Mouse (Mus musculus) liver, embryonic 16.5 days (tissue): ENCODE results near the gene Mrpl51. TPM values are rescaled to one million over a fixed set of nuclear protein-coding genes. Genes with fewer than 3 reads are reported as not detected.

Experiments used
- ATAC-seq: fragments of 200-750 bp; cut with Nextera tagmentation; 2 replicates; pipeline ENCODE4 v1.8.0; 2017; ENCODE audit warnings: low read depth, mild to moderate bottlenecking, moderate number of reproducible peaks, moderate library complexity
- H3K27ac ChIP-seq: fragments of 300-500 bp; sonication (generic); 2 replicates; pipeline ENCODE4 v1.5.1; 2014; ENCODE audit warnings: mild to moderate bottlenecking, low read length
- H3K27me3 ChIP-seq: fragments of 300-500 bp; sonication (generic); 2 replicates; pipeline ENCODE4 v1.6.1; 2014; ENCODE audit warnings: low read depth, low read length, mixed read lengths; ENCODE audit not compliant: control insufficient read depth, insufficient read depth
- H3K36me3 ChIP-seq: fragments of 300-500 bp; sonication (generic); 2 replicates; pipeline ENCODE4 v1.6.1; 2014; ENCODE audit warnings: mild to moderate bottlenecking; ENCODE audit not compliant: control insufficient read depth, insufficient read depth
- H3K4me1 ChIP-seq: fragments of 300-500 bp; sonication (generic); 2 replicates; pipeline ENCODE4 v1.6.1; 2014; ENCODE audit warnings: low read depth, low read length, mixed read lengths; ENCODE audit not compliant: control insufficient read depth
- H3K4me2 ChIP-seq: fragments of 300-500 bp; sonication (generic); 2 replicates; pipeline ENCODE4 v1.6.1; 2014; ENCODE audit warnings: low read depth, low read length, mixed read lengths
- H3K4me3 ChIP-seq: fragments of 300-500 bp; sonication (generic); 2 replicates; pipeline ENCODE4 v1.5.1; 2014; ENCODE audit warnings: low read depth, mild to moderate bottlenecking, low read length
- H3K9ac ChIP-seq: fragments of 300-500 bp; sonication (generic); 2 replicates; pipeline ENCODE4 v1.6.1; 2014; ENCODE audit warnings: low read depth, low read length
- H3K9me3 ChIP-seq: fragments of 300-500 bp; sonication (generic); replicated peaks from 2 replicates; pipeline ENCODE4 v1.6.1; 2016; ENCODE audit warnings: low read length; ENCODE audit not compliant: control insufficient read depth
- WGBS: fragments of 180-500 bp; shearing (Covaris S2); extraction: QIAGEN DNeasy Blood & Tissue Kit; methylation state at CpG from one replicate; pipeline ENCODE4 v1.1.7; 2014; ENCODE audit not compliant: insufficient replicate concordance; 5-methylcytosine and 5-hydroxymethylcytosine counted together
- polyA plus RNA-seq: library from polyadenylated mRNA; unstranded; fragments of >200 nt; fragmentation: Nextera tagmentation; extraction: Ambion mirVana; gene quantifications from 2 replicates; pipeline ENCODE4 v1.2.1, GENCODE M21; 2015

Gene Mrpl51
- polyA plus RNA-seq: 145 and 162 TPM in 2 replicates

GRCm38 (mm10) chr6:125191332-125192015 lies at the start of gene Mrpl51, which contains the start of gene Ncapd2:
Gene Mrpl51, plus strand, starts transcription at chr6:125191801.
Gene Ncapd2, minus strand, starts transcription at chr6:125191701.
- H3K4me3 ChIP-seq: peak within 1 kb of the TSS; percentile 81
- peak; percentile 94 for ATAC-seq
- no peaks in the 10 kb centered on the region for H3K27me3 ChIP-seq
- peak within 1 kb of the TSS; percentile 92 for H3K4me2 ChIP-seq
- peaks cover 49% of the 10 kb centered on the region for H3K36me3 ChIP-seq
- under 1% methylated on average over 54 of the region's 54 CpGs for WGBS
- H3K4me1 ChIP-seq: peaks cover 20% of the 10 kb centered on the region
- H3K9ac ChIP-seq: peak within 1 kb of the TSS; percentile 77
- peak within 1 kb of the TSS; percentile 100 for H3K27ac ChIP-seq
- no peaks in the 10 kb centered on the region for H3K9me3 ChIP-seq

GRCm38 (mm10) chr6:125142436-125142835 lies 49.2 kb upstream of the Mrpl51 start:
- Histone ChIP-seq H3K4me3 (no peak overlapping the region), H3K27me3 (no peaks in the 10 kb centered on the region), H3K9ac (no peak overlapping the region), H3K36me3 (peaks cover 38% of the 10 kb centered on the region), H3K9me3 (no peaks in the 10 kb centered on the region), H3K4me1 (peaks cover 26% of the 10 kb centered on the region), H3K27ac (no peak overlapping the region), H3K4me2 (no peak overlapping the region)
- ATAC-seq: no peak
- 85% methylated on average over 8 of the region's 8 CpGs for WGBS

GRCm38 (mm10) chr6:125143128-125143527 lies 48.5 kb upstream of the Mrpl51 start:
- H3K36me3 ChIP-seq: peaks cover 35% of the 10 kb centered on the region
- no peaks in the 10 kb centered on the region for H3K9me3 ChIP-seq
- no peak overlapping the region for H3K4me2 ChIP-seq
- 59% methylated on average over 3 of the region's 3 CpGs for WGBS
- no peaks in the 10 kb centered on the region for H3K27me3 ChIP-seq
- H3K9ac ChIP-seq: no peak overlapping the region
- H3K4me3 ChIP-seq: no peak overlapping the region
- peaks cover 27% of the 10 kb centered on the region for H3K4me1 ChIP-seq
- ATAC-seq: no peak
- no peak overlapping the region for H3K27ac ChIP-seq

GRCm38 (mm10) chr6:125143904-125144303 lies 47.7 kb upstream of the Mrpl51 start:
- H3K27ac ChIP-seq: no peak overlapping the region; the same call in 1 of the 2 replicates
- H3K9me3 ChIP-seq: no peaks in the 10 kb centered on the region
- no peak for ATAC-seq
- H3K27me3 ChIP-seq: no peaks in the 10 kb centered on the region
- 82% methylated on average over 9 of the region's 9 CpGs for WGBS
- peaks cover 30% of the 10 kb centered on the region for H3K36me3 ChIP-seq
- no peak overlapping the region for H3K9ac ChIP-seq
- H3K4me1 ChIP-seq: peaks cover 27% of the 10 kb centered on the region
- H3K4me2 ChIP-seq: no peak overlapping the region
- no peak overlapping the region for H3K4me3 ChIP-seq

- Histone ChIP-seq H3K36me3 (peaks cover 20% of the 10 kb centered on the region), H3K9me3 (no peaks in the 10 kb centered on the region), H3K27me3 (no peaks in the 10 kb centered on the region), H3K4me1 (peaks cover 27% of the 10 kb centered on the region), H3K27ac (peak within 1 kb of the TSS; percentile 82), H3K9ac (peak within 1 kb of the TSS; percentile 88), H3K4me3 (peak within 1 kb of the TSS; percentile 85), H3K4me2 (peak within 1 kb of the TSS; percentile 93)
- ATAC-seq: peak; percentile 96
- WGBS: 0% methylated on average over 16 of the region's 16 CpGs
Observed at GRCm38 (mm10) chr6:125145001-125145400, 46.6 kb upstream of the Mrpl51 start, which contains the start of gene Iffo1. Gene Iffo1, plus strand, starts transcription at chr6:125145241.

GRCm38 (mm10) chr6:125145479-125145951 lies 46.1 kb upstream of the Mrpl51 start:
- peaks cover 27% of the 10 kb centered on the region for H3K4me1 ChIP-seq
- peaks cover 15% of the 10 kb centered on the region for H3K36me3 ChIP-seq
- no peaks in the 10 kb centered on the region for H3K27me3 ChIP-seq
- H3K9ac ChIP-seq: peak overlapping the region; percentile 88
- no peaks in the 10 kb centered on the region for H3K9me3 ChIP-seq
- peak overlapping the region; percentile 93 for H3K4me2 ChIP-seq
- peak overlapping the region; percentile 85 for H3K4me3 ChIP-seq
- peak; percentile 75 for ATAC-seq
- WGBS: 1% methylated on average over 35 of the region's 35 CpGs
- peak overlapping the region; percentile 82 for H3K27ac ChIP-seq

- peak overlapping the region; percentile 88 for H3K9ac ChIP-seq
- WGBS: 53% methylated on average over 7 of the region's 7 CpGs
- H3K36me3 ChIP-seq: peaks cover 9% of the 10 kb centered on the region
- H3K4me2 ChIP-seq: peak overlapping the region; percentile 93
- H3K27me3 ChIP-seq: no peaks in the 10 kb centered on the region
- no peak overlapping the region for H3K27ac ChIP-seq
- ATAC-seq: no peak
- no peaks in the 10 kb centered on the region for H3K9me3 ChIP-seq
- H3K4me3 ChIP-seq: peak overlapping the region; percentile 85
- H3K4me1 ChIP-seq: peaks cover 27% of the 10 kb centered on the region
Observed at GRCm38 (mm10) chr6:125146148-125146547, 45.5 kb upstream of the Mrpl51 start.

GRCm38 (mm10) chr6:125146797-125147196 lies 44.8 kb upstream of the Mrpl51 start:
- Histone ChIP-seq H3K4me1 (peaks cover 27% of the 10 kb centered on the region), H3K9ac (no peak overlapping the region; the same call in 1 of the 2 replicates), H3K9me3 (no peaks in the 10 kb centered on the region), H3K27me3 (no peaks in the 10 kb centered on the region), H3K4me3 (peak overlapping the region; percentile 85), H3K27ac (no peak overlapping the region), H3K4me2 (peak overlapping the region; percentile 93; the same call in 1 of the 2 replicates), H3K36me3 (peaks cover 3% of the 10 kb centered on the region)
- 43% methylated on average over 4 of the region's 4 CpGs for WGBS
- no peak for ATAC-seq

- no peak overlapping the region for H3K4me3 ChIP-seq
Observed at GRCm38 (mm10) chr6:125147329-125147728, 44.3 kb upstream of the Mrpl51 start.

More at GRCm38 (mm10) chr6:125147329-125147728, 44.3 kb upstream of the Mrpl51 start:
- Histone ChIP-seq H3K27me3 (no peaks in the 10 kb centered on the region), H3K9ac (no peak overlapping the region; the same call in 1 of the 2 replicates), H3K27ac (no peak overlapping the region), H3K9me3 (no peaks in the 10 kb centered on the region), H3K4me2 (no peak overlapping the region), H3K4me1 (peaks cover 31% of the 10 kb centered on the region), H3K36me3 (no peaks in the 10 kb centered on the region)
- WGBS: 71% methylated on average over 10 of the region's 10 CpGs
- no peak for ATAC-seq
